Mouse (Mus musculus) urinary bladder, postnatal 14 days (tissue): ENCODE results near the gene Zfand2a.
A peak's percentile ranks its signal among the peaks of the same experiment; 100 is the strongest.

ENCODE experiments used
- DNase-seq: peaks from one replicate; pipeline ENCODE4 v3.0.0; 2021; ENCODE audit warnings: low spot score

Gene Zfand2a

DNA sequence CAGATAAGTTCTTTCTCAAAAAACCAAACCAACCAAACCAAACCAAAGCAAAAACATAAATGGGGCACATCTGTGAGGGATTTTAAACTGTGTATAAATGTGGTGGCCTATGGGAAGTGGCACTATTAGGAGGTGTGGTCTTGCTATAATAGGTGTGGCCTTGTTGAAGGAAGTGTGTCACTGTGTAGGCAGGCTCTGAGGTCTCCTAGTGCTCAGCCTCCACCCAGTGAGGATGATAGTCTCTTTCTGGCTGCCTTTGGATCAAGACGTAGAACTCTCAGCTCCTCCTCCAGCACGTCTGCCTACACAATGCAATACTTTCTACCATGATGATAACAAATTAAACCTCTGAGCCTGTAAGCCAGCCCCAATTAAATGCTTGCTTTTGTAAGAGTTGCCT, 18.0 kb downstream of the Zfand2a start:
- no peak for DNase-seq

DNA sequence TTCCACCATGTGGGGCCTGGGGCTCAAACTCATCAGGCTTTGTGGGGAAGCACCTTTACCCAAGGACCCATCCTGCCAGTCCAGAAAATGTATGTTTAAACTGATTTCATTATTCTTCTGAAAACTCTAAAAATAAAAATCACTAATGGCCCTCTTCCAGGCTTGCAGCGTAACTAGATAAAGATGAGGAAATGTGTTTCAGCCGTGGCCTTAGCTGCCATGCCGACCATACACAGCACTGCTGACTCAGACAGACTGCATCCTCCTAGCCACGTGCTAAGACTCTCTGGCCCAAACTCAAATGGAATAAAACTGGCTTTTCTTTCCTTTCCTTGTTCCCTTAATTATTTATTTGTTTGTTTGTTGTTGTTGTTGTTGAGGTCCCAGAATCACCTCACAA, 19.5 kb downstream of the Zfand2a start:
- no peak for DNase-seq

DNA sequence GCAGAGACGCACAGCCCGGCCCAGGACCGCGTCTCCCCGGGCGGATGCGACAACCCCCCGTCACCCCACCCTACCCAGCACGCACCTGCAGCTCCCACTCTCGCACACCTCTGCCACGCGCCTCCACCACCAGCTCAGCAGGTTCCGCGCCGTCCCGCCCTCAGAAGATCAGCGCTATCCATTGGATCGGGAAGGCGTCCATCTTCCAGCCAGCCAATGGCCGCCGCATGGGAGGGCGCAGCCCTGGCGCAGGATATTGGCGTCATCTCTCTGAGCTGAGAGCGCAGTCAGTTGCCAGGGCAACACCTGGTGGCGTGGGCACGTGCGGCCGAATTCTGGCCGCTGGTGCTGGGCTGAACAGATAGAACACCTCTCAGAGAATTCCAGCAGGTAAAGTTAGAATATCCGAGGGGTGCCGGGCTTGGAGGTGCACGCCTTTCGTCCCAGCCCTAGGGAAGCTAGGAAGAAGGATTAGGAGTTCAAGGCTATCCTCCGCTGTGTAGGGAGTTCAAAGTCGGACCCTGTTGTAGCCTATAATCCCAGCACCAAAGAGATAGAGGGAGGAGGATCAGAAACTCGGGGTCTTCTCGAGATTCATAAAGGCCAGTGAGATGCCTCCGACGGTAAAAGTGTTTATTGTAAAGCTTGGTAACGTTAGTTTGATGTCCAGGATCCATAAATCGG, 23.8 kb downstream of the Zfand2a start, which contains the start of gene 3110082I17Rik:
TSS of gene 3110082I17Rik (minus strand) at position 144 of the 684 bp plus-strand sequence.
- peak; percentile 99 for DNase-seq

DNA sequence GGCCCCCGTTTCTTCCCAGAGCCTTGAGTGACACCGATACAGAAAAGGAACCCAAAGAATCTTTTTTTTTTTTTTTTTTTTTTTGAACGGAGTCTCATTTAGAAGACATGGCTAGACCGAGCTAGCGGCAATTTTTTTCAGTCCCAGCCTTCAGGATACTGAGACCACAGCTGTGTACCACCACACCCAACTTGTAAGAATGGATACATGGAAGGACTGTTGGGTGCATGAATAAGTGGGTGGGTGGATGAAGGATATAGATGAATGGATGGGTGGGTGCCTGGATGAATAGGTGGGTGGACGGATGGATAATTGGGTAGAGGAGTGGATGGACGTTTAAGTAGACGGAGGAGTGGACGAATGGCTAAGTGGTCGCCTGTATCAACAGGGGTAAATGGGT, 24.4 kb downstream of the Zfand2a start:
- no peak for DNase-seq

DNA sequence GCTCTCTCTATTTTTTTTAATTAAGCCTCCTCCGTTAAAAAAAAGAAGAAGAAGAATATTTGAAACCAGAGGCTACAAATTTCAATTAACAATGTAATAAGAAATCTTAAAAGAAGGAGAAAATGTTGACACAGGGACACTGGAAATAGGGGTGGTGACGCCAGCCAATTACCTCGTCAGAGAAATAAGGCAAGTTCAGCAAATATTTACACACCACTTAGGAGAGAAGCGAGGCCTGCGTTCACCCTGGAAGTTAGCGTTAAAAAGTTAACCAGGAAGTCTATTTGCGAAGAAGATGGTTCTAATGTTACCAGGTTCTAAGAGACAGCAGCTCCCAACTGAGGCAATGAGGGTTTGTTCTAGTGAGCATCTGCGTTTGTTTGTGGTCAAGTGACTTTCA, 27.1 kb downstream of the Zfand2a start:
- no peak for DNase-seq

DNA sequence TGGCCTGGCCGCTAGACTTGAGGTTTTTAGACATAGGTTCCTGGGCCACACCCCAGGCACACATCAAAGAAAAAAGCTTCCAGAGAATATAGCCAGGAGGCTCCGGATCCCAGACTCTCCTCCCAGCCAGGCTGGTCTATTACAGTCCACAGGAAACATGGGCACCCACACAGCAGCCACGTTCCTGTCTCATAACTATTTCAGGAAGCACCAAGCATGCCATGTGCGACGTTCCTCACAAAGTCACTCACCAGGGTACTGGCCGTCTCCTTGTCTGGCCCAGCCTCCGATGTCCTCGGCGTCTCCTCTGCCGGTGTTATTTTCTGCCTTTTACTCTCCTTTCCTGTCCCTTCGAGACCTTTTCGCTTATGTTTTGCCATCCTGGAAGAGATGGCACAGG, 29.2 kb downstream of the Zfand2a start:
- no peak for DNase-seq

DNA sequence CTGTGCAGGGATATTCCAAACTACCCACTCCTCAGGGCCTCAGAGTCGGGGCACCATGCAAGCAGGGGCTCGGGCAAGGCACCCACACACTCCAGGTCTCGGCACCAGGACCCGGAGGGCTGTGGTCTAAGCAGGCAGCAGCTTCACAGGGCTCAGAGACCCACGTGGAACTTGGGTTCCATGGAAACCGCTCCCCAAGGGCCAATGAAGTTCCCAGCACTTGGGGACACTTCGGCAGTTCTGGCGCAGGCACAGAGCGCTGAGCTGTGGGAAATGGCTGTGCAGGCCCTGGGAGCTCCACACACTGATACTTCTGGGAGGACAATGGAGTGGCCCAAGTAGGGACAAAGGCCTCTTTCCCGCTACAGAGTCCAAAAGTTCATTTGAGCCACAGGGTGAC, 31.3 kb downstream of the Zfand2a start:
- no peak for DNase-seq

DNA sequence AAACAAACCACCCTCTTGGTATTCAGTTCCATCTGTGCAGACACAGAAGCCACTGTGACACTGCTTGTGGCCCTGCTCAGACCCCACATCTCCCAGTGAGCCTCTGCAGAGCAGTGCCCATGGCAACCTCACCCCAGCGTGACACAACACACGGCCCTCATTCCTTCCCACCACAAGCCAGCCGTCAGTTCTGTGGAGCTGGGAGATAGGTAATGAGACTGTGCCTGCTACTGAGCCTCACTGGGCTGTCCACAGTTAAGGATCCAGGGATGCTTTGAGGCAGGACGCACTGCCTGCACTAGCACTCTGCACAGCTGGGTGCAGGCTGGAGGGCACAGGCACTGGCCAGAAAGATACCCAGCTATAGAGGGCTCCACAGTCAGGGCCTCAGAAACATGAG, 34.4 kb downstream of the Zfand2a start:
- DNase-seq = no peak

DNA sequence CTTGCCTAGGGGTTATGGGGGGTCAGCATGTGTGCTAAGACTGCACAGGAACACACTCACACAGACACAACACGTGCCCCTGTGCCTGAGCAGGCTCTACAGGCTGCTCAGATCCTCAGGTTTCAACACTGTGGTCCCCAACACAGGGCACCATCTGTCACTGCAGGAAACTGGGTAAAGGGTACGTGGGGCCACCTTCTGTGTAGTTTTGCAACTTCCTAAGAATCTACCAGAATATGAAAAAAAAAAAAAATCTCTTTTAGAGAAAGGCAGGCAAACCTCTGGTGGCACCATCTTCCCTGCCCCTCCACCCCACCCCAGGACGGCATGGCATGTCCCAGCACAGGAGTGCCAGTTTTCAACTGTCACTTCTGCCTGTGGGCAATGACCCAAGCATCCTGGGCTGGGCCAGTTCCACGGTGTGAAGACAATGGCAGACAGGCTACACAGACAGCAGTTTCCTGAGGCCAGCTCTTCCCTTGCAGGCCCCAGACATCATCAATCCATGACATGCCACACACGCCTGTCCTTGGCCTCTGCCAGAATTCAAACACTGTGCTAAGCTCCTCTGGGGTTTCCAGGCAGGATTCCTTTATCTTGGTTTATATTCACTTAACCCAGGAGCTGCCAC, 35.1 kb downstream of the Zfand2a start:
- DNase-seq = no peak

DNA sequence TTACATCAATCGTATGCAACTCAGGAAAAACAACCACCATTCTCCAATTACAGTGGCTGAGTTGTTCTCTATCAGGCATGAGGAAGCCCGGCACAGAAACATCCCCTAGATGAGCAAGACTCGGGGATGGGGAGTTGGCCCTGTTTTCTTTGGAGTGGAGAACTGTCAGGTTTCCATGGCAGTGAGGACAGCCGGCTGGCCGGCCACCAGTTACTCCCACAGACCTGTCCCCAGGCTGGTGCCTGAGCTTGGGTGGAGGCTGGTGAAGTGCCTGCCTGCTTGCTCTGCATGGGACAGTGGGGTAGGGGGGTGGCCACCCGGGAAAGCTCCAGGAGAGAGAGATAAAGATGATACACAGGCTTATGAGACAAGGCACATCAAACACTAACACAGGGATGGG, 36.3 kb downstream of the Zfand2a start:
- no peak for DNase-seq

DNA sequence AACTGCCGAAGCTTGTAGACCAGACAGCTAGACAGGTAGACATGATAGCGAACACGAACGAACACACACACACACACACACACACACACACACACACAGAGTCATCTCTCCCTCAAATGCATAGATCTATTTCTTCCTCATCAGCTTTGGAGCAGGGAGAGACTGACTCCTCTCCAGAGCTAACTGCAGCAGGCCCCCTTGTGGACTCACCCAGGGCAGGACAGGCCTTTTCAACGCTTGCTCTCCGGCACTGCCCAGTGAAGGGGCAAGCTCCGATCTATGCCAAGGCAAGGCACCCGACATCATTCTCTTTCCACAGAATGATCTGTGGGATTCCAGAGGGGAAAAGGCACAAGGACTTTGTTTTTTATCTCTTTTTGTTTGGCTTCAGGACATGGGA, 39.1 kb downstream of the Zfand2a start:
- DNase-seq = peak; percentile 28

DNA sequence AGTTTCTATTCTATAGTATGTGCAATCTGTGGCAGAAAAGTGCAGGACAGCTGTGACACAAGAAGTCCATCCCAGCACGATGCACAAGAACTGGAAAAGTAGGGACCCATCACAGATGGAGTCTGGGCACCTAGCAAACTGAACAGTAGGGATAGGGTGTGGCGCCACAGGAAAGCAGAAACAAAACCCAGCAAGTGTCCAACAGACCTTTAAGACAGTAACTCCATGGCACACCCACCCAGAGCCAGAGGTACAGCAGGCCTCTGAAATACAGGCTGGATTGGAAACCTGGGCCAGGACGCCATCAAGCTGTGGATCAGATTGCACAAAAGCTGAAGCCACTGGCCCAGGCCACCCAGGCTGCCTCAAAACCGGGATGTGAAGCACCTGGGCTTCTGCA, 41.4 kb downstream of the Zfand2a start:
- DNase-seq = no peak

DNA sequence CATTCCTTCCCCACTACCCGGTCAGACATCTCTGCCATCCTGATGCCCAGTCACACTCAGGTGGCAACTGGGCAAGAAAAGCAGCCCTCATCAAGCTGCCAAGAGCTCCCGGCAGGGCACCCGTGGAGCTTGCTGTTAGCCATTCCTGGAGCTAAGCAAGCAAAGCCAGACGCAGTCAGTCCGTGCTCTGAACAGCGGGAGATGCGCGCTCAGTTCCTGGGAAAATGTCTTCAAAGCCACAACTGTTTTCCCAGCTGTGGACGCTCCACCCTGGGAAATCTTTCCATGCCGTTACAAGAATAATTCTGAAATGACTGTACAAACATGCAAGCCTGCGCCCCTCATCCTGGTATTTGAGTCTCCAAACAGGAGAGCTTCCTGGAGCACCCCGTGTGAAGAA, 41.9 kb downstream of the Zfand2a start:
- no peak for DNase-seq

DNA sequence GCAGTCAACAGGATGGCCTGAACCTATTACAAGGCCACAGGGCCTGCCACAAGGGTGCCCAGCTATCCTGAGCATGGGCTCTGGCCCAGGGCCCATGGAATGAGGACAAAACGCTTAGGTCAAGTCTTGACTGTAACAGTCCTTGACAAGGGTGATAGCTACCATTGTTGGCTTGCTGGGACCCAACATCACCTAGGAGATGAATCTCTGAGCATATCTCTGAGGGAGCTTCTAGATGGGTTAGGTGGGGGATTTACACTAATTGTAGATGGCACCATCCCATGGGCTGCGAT, 42.7 kb downstream of the Zfand2a start:
- DNase-seq = no peak

DNA sequence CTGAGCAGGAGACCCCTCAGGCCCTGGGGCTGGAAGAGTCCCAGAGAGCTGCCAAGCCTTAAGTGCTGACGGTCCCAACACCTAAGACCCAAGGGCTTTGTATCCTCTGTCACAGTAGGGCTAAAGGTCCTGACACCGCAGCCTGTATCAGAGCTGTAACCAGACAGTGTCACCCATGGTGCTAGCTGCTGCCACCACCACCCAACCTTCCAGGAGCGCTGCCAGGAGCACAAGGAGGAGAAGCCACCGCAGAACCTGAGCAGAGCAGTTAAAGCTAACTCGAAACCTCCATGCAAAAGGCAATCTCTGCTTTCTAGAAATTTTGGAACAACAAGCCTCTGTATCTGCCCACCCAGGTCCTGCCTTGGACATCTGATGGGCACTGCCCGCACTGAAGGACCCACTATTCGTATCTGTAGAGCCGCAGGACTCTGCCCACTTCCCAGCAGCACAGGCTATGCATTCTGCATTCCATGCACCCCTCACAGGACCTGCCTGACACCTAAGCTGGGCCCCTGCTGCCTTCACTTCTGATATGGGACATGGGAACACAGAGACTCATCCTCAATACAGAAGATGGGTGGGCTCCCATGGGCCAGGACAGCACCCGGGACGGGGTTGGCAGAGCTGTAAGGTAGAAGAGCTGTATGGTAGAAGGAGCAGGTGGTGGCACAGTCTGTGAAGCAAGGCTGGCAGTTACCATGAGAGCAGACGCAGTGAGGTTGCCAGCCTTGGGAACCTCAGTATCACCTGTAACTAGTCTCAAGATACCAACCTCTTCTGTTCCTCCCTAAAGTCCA, 43.2 kb downstream of the Zfand2a start:
- no peak for DNase-seq

DNA sequence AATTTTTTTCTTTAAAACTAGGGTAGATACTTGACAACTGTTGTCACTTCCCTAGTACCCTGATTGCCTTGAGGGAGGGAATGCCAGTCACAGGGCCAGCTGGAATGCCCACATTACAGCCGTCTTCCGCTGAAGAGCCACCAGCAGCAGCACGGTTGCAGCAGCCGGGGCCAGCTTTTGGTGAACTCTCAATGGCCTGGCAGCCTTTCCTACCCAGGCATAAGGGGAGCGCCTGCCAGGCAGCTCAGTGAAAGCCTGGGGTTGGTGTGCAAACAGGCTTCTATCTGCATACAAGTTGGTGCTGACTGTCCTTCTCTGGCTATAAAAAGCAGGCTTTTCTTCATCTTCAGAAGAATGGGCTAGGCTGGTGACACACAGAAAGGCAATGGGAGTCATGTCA, 43.9 kb downstream of the Zfand2a start:
- no peak for DNase-seq

DNA sequence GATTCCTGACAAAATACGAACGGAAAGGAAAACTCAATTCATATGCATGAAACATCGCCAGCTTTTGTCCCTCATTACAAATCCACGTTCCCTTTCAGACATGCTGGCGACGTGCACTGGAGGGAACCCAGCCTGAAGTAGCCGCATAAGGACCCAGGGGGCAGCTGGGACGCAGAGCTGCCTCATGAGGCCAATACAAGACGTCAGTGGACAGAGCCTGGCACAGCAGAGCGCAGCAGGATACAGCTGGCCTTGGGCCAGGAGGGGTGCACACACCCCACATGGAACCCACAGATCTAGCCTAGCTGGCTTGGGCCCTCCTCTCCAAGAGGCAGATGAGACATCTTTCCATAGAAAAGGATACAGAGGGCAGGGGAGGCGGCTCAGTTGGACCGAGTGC, 45.9 kb downstream of the Zfand2a start:
- no peak for DNase-seq

DNA sequence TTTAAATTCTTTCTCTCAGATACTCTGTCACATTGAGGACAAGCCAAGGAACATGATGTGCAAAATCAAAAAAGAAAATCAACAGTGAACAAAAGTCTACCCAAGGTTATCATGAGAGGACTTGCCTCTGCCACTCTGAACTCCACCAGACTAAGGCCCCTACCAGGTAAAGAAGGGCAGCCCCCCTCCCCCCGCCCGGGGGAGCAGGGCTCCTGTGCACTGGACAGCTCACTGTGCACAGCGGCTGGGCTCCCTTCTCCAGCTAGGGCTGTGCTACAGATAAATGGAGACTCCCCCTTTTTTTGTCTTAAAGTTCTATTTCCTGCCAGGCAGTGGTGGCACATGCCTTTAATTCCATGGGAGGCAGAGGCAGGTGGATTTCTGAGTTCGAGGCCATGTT, 46.6 kb downstream of the Zfand2a start:
- DNase-seq = no peak

DNA sequence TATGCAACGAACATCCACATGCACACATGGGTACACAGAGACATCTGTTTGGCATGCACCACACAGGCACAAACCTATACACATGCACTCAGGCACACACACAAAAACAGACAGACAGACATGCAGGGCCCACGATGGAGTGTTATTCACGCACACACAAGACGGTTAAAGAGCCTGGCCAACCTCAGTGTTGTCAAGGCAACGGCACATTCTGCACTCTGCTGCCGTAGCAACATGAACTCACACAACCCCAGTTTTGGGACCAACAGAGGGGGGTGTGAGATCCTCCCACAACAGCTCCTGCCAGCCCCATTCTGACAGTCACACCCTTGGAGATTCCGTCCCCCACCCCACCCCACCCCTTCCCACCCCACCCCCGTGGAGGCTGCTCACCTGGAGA, 49.4 kb downstream of the Zfand2a start:
- DNase-seq = no peak

DNA sequence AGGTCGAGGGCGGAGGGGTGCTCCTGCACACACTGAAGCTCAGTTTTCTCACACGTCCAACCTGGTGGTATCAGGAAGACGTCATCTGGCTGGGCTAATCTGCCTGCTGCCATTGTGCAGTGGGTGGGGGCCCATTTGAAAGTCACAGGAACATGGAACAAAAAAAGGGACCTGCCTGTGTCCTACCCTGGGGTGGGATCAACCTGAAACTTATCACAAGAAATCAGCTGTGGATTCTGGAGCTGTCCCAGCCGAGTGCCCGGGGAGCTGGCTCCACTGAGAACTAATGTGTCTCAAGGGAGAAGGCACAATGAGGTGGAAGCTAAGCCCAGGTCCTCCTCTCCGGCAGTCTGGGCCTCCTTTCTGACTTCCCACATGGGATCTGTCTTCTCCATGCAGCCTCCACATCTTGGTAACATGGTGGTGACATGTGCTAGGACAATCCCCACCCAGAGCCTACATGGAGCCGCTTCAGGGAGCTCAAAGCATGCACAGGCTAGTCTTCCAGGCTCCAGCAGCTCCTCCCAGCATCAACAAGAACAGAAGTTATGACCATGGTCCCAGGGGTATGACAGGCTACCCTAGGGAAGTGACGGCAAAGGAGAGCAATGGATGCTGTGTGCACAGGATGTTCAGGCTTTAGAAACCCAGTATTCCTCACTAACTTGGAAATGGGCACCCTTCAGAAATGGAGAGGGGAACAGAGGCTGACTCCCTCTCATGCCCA, 50.3 kb downstream of the Zfand2a start:
- DNase-seq = no peak

DNA sequence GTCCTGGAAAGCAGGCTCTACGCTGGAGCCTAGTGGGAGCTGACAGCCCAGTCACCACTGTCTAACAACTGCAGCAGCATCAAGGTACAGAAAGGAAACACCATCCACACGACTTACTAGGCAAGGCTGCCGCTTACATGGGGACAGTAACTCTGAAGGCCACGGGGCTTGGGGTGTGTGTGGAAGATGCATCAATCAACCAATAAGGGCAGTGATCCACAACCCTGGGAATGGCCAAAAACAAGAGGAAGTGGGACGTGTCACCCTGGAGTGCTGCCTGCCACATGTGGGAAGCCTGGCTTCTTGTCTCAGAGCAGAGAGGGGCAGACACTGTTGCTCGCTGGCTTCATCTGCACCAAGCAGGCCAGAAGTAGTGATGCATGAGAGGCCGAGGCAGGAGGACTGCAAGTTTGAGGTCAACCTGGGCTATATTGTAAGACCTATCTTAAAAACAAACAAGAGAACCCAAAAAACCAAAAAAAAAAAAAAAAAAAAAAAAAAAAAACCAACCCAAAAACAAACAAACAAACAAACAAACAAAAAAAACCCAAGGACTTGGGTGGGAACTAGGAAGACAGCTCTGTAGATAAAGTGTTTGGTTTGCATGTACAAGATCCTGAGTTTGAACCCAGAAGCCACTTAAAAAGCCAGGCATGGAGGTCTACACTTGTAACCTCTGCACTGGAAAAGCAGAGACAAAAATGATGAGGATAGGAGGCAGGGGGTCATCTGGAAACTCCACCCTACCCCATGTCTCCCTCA, 51.4 kb downstream of the Zfand2a start:
- DNase-seq = no peak

DNA sequence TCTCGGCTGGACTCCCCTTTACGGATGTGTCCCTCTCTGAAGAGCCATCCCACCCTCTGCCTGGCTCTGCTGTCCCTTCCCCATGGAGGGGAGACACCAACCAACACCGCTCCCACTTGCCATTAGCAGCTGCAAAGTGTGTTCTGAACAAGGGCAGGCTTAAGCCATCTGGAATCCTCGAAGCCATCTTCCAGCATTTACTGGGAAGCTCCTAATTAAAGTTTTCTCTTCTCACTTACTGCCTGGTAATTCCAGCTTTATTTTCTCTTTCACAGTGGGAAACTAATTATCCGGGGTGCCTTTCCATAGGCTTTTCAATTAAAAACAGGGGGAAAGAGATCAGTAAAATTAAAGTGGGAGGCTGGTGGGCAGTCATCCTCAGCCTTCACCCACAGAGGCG, 52.0 kb downstream of the Zfand2a start:
- DNase-seq = no peak
